Mouse (Mus musculus) bone marrow, adult 2 months (tissue): ENCODE measurements around the gene Cdh26. TPM values are rescaled to one million over a fixed set of nuclear protein-coding genes. Genes with fewer than 3 reads are reported as not detected.

ENCODE experiments used
- H3K27ac ChIP-seq: fragments of 200-500 bp; 2 replicates; pipeline ENCODE4 v1.5.1; 2012; ENCODE audit warnings: low read depth, mild to moderate bottlenecking, control low read depth, inconsistent platforms, low read length; ENCODE audit not compliant: control insufficient read depth, poor library complexity, insufficient read depth
- H3K4me1 ChIP-seq: fragments of 200-500 bp; 2 replicates; pipeline ENCODE4 v1.6.1; 2011; ENCODE audit warnings: low read length; ENCODE audit not compliant: control insufficient read depth, insufficient read depth
- H3K4me3 ChIP-seq: fragments of 200-500 bp; replicated peaks from 2 replicates; pipeline ENCODE3; 2011; ENCODE audit warnings: mild to moderate bottlenecking, low read depth, low read length, control low read depth; ENCODE audit not compliant: control insufficient read depth
- CTCF ChIP-seq: fragments of 200-500 bp; IDR thresholded peaks from 2 replicates; pipeline ENCODE4 v1.5.1; 2011; ENCODE audit warnings: low read length, control low read depth; ENCODE audit not compliant: control insufficient read depth, insufficient read depth
- POLR2A ChIP-seq: fragments of 200-500 bp; IDR thresholded peaks from 2 replicates; pipeline ENCODE4 v1.6.1; 2011; ENCODE audit warnings: low read depth, mild to moderate bottlenecking, control low read depth, low read length, borderline replicate concordance; ENCODE audit not compliant: control insufficient read depth
- WGBS: fragments of 180-500 bp; shearing (Covaris S2); methylation state at CpG from one replicate; pipeline ENCODE4 v1.1.7; 2018; 5-methylcytosine and 5-hydroxymethylcytosine counted together
- polyA plus RNA-seq: library from polyadenylated mRNA; stranded (reverse); fragments of >200 nt; gene quantifications from 2 replicates; pipeline ENCODE4 v1.2.4, GENCODE M21; 2011; ENCODE audit warnings: low replicate concordance; ENCODE audit not compliant: missing spikeins, insufficient read depth, insufficient read length

The Cdh26 gene
- polyA plus RNA-seq, 1 experiment, result not detected

GRCm38 (mm10) chr2:178450961-178451360 lies 20.6 kb downstream of the Cdh26 start:
- no peak overlapping the region for H3K4me3 ChIP-seq
- H3K4me1 ChIP-seq, result no peaks in the 10 kb centered on the region
- WGBS, result 88% methylated on average over 10 of the region's 10 CpGs
- no peak overlapping the region for H3K27ac ChIP-seq
- TF ChIP-seq POLR2A (no peak), CTCF (no peak)

- 44% methylated on average over 17 of the region's 17 CpGs for WGBS
- Histone ChIP-seq H3K27ac (no peak overlapping the region), H3K4me3 (no peak overlapping the region), H3K4me1 (no peaks in the 10 kb centered on the region)
- TF ChIP-seq CTCF, result no peak
- TF ChIP-seq POLR2A, result no peak
Measured at GRCm38 (mm10) chr2:178454664-178455516, 24.6 kb downstream of the Cdh26 start.

GRCm38 (mm10) chr2:178457414-178457813 lies 27.1 kb downstream of the Cdh26 start:
- 86% methylated on average over 6 of the region's 6 CpGs for WGBS
- no peaks in the 10 kb centered on the region for H3K4me1 ChIP-seq
- TF ChIP-seq CTCF (no peak), POLR2A (no peak)
- H3K4me3 ChIP-seq, result no peak overlapping the region
- H3K27ac ChIP-seq, result no peak overlapping the region

- 49% methylated on average over 5 of the region's 5 CpGs for whole genome bisulfite sequencing
- TF ChIP-seq CTCF (no peak), POLR2A (no peak)
Measured at GRCm38 (mm10) chr2:178460353-178460752, 30.0 kb downstream of the Cdh26 start.

GRCm38 (mm10) chr2:178471546-178472480 lies 41.5 kb downstream of the Cdh26 start:
- 76% methylated on average over 17 of the region's 17 CpGs for WGBS
- H3K27ac ChIP-seq, result no peak overlapping the region

More at GRCm38 (mm10) chr2:178460353-178460752, 30.0 kb downstream of the Cdh26 start:
- no peak overlapping the region for H3K27ac ChIP-seq
- no peak overlapping the region for H3K4me3 ChIP-seq
- H3K4me1 ChIP-seq, result no peaks in the 10 kb centered on the region

GRCm38 (mm10) chr2:178473916-178474315 lies 43.6 kb downstream of the Cdh26 start:
- TF ChIP-seq POLR2A (no peak), CTCF (no peak)
- H3K4me1 ChIP-seq, result no peaks in the 10 kb centered on the region
- no peak overlapping the region for H3K27ac ChIP-seq
- no peak overlapping the region for H3K4me3 ChIP-seq
- WGBS, result 84% methylated on average over 10 of the region's 10 CpGs

More at GRCm38 (mm10) chr2:178471546-178472480, 41.5 kb downstream of the Cdh26 start:
- no peaks in the 10 kb centered on the region for H3K4me1 ChIP-seq
- TF ChIP-seq POLR2A (no peak), CTCF (no peak)
- no peak overlapping the region for H3K4me3 ChIP-seq

GRCm38 (mm10) chr2:178477228-178477627 lies 46.9 kb downstream of the Cdh26 start:
- H3K4me1 ChIP-seq, result no peaks in the 10 kb centered on the region
- no peak overlapping the region for H3K4me3 ChIP-seq
- WGBS, result 66% methylated on average over 2 of the region's 2 CpGs
- TF ChIP-seq CTCF, result no peak
- TF ChIP-seq POLR2A, result no peak
- H3K27ac ChIP-seq, result no peak overlapping the region

GRCm38 (mm10) chr2:178479011-178479410 lies 48.7 kb downstream of the Cdh26 start:
- WGBS, result 86% methylated on average over 2 of the region's 2 CpGs
- H3K4me1 ChIP-seq, result no peaks in the 10 kb centered on the region
- no peak overlapping the region for H3K27ac ChIP-seq
- no peak overlapping the region for H3K4me3 ChIP-seq
- TF ChIP-seq CTCF (no peak), POLR2A (no peak)
